Mouse (Mus musculus): ENCODE measurements around the gene Lcn9. TPM values are rescaled to one million over a fixed set of nuclear protein-coding genes. Genes with fewer than 3 reads are reported as not detected.

The Lcn9 gene
- polyA plus RNA-seq, 2 experiments: not detected

DNA sequence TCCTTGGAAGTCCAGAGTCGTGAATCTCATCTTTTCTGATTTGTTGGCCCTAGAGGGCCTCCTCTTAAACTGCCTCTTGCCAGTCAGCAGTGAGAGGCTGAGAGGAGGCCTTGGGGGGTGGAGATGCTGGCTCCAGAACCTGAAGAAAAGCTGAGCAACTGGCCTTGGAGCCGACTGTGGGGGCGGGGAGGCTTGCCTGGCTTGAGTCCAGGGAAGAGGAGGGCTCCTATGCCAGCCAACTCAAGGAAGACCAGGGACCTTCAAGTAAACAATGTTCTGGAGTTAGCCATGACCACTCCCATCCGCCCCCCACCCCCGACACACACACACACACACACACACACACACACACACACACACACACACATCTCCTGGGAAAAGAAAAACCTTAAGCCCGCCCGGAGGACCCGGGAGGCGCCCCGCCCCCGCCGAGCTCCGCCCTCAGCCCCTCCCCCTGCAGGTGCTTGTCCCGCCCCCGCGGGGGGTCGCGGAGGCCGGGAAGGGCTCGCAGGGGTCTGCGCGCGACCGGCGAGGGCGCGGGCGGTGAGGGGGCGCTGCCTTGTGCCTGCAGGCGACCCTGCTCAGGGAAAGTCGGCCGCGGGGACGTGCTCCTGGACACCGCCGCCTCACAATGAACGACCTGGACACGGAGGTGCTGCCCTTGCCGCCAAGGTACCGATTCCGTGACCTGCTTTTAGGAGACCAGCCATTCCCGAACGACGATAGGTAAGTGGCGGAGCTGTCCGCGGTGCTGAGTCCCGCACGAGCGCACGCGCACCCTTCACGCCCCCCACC lies 40.6 kb downstream of the Lcn9 start, which contains the start of gene Kcnt1:
Gene Kcnt1 (plus strand): TSS at position 398 of the 795 bp plus-strand sequence.
- TF ChIP-seq EP300 (IDR thresholded peaks at IDR 0.05; ENCODE audit: low read depth): no peak
- no peak for TF ChIP-seq CTCF (IDR thresholded peaks at IDR 0.05; ENCODE audit: low read depth)
- ATAC-seq (ENCODE audit: insufficient read depth) (no peak), DNase-seq (ENCODE audit: low read depth in 3 of 3, low spot score in 3 of 3) (no peak)
- Histone ChIP-seq H3K36me3 (replicated peaks; ENCODE audit: control insufficient read depth, insufficient read depth, low read depth) (no peaks in the 10 kb centered on the region), H3K9ac (replicated peaks) (no peak within 1 kb of the TSS), H3K9me3 (ENCODE audit: control insufficient read depth, low read length) (no peaks in the 10 kb centered on the region), H3K4me2 (ENCODE audit: low read depth) (peak within 1 kb of the TSS; percentile 50), H3K4me1 (replicated peaks; ENCODE audit: control insufficient read depth in 2 of 2, insufficient read depth in 2 of 2, low read length in 1 of 2) (no peaks in the 10 kb centered on the region), H3K27ac (no peak within 1 kb of the TSS), H3K4me3 (ENCODE audit: insufficient read depth in 1 of 2, low read depth in 2 of 2, low read length in 2 of 2) (peak within 1 kb of the TSS in 1 of 2 experiments; percentile 17; a peak in 2 of 4 replicates), H3K27me3 (ENCODE audit: control insufficient read depth, insufficient read depth, low read length) (peaks cover 22% of the 10 kb centered on the region)
- WGBS (ENCODE audit: insufficient replicate concordance): 1% methylated on average over 52 of the region's 53 CpGs

DNA sequence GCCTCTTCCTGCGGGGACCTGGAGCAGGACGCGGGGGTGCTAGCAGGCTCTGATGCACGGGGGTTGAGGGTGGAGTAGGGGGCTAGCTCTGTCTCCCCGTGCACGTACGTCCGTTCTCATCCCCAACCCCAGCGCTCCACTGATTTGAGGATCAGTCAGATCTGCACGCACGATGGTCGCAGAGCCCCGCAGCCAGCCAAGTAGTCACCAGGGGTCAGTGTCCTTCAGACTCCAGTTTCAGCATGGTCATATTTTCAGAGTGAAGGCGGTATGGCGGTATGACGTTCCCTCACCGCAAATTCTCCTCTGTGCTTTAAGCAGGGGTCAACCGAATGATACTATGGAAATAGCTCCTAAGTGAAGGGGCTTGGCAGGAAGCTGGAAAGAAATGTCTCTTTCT lies 41.3 kb downstream of the Lcn9 start:
- WGBS (ENCODE audit: insufficient replicate concordance): 3% methylated on average over 18 of the region's 18 CpGs
- Histone ChIP-seq H3K27me3 (ENCODE audit: control insufficient read depth, insufficient read depth, low read length) (peaks cover 22% of the 10 kb centered on the region), H3K4me2 (ENCODE audit: low read depth) (no peak overlapping the region), H3K27ac (no peak overlapping the region), H3K4me3 (ENCODE audit: insufficient read depth in 1 of 2, low read depth in 2 of 2, low read length in 2 of 2) (no peak overlapping the region), H3K36me3 (replicated peaks; ENCODE audit: control insufficient read depth, insufficient read depth, low read depth) (no peaks in the 10 kb centered on the region), H3K9ac (replicated peaks) (no peak overlapping the region), H3K9me3 (ENCODE audit: control insufficient read depth, low read length) (no peaks in the 10 kb centered on the region), H3K4me1 (replicated peaks; ENCODE audit: control insufficient read depth in 2 of 2, insufficient read depth in 2 of 2, low read length in 1 of 2) (no peaks in the 10 kb centered on the region)
- no peak for TF ChIP-seq EP300 (IDR thresholded peaks at IDR 0.05; ENCODE audit: low read depth)
- TF ChIP-seq CTCF (IDR thresholded peaks at IDR 0.05; ENCODE audit: low read depth): no peak
- ATAC-seq (ENCODE audit: insufficient read depth): no peak
- no peak for DNase-seq (ENCODE audit: low read depth in 3 of 3, low spot score in 3 of 3)

- H3K27ac ChIP-seq: no peak overlapping the region
- H3K4me3 ChIP-seq (ENCODE audit: insufficient read depth in 1 of 2, low read depth in 2 of 2, low read length in 2 of 2): no peak overlapping the region
- DNase-seq (ENCODE audit: low read depth in 3 of 3, low spot score in 3 of 3) (no peak), ATAC-seq (ENCODE audit: insufficient read depth) (no peak)
- no peaks in the 10 kb centered on the region for H3K9me3 ChIP-seq (ENCODE audit: control insufficient read depth, low read length)
- peaks cover 22% of the 10 kb centered on the region for H3K27me3 ChIP-seq (ENCODE audit: control insufficient read depth, insufficient read depth, low read length)
- H3K4me2 ChIP-seq (ENCODE audit: low read depth): no peak overlapping the region
- TF ChIP-seq EP300 (IDR thresholded peaks at IDR 0.05; ENCODE audit: low read depth) (no peak), CTCF (IDR thresholded peaks at IDR 0.05; ENCODE audit: low read depth) (no peak)
- WGBS (ENCODE audit: insufficient replicate concordance): 14% methylated on average over 4 of the region's 4 CpGs
- no peak overlapping the region for H3K9ac ChIP-seq (replicated peaks)
- no peaks in the 10 kb centered on the region for H3K36me3 ChIP-seq (replicated peaks; ENCODE audit: control insufficient read depth, insufficient read depth, low read depth)
- no peaks in the 10 kb centered on the region for H3K4me1 ChIP-seq (replicated peaks; ENCODE audit: control insufficient read depth in 2 of 2, insufficient read depth in 2 of 2, low read length in 1 of 2)
These were observed 42.5 kb downstream of the Lcn9 start for GRCm38 (mm10) chr2:25865412-25865811.

DNA sequence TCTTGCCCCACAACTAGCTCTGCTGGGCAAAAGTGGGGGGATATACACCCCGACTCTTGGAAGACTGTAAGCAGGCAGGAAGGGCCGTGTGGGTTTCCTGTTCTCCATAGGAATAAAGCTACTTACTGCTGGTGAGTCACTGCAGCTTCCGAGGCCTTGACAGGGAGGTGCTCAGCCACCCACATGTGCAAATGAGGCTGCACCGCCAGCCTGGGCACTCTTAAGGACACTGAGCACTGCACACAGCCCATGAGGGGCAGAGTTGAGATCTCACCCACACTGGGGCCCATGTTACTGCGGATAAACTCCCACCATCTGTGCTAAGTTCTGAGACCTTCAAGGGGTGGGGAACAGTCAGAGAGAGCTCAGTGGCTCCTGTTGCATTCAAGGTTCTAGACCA lies 43.7 kb downstream of the Lcn9 start:
- DNase-seq (ENCODE audit: low read depth in 3 of 3, low spot score in 3 of 3): no peak
- no peak overlapping the region for H3K4me3 ChIP-seq (ENCODE audit: insufficient read depth in 1 of 2, low read depth in 2 of 2, low read length in 2 of 2)
- H3K4me2 ChIP-seq (ENCODE audit: low read depth): no peak overlapping the region
- WGBS (ENCODE audit: insufficient replicate concordance): 22% methylated on average over 5 of the region's 5 CpGs
- no peak for ATAC-seq (ENCODE audit: insufficient read depth)
- H3K9me3 ChIP-seq (ENCODE audit: control insufficient read depth, low read length): no peaks in the 10 kb centered on the region
- peaks cover 22% of the 10 kb centered on the region for H3K27me3 ChIP-seq (ENCODE audit: control insufficient read depth, insufficient read depth, low read length)
- TF ChIP-seq CTCF (IDR thresholded peaks at IDR 0.05; ENCODE audit: low read depth): no peak
- TF ChIP-seq EP300 (IDR thresholded peaks at IDR 0.05; ENCODE audit: low read depth): no peak
- H3K36me3 ChIP-seq (replicated peaks; ENCODE audit: control insufficient read depth, insufficient read depth, low read depth): no peaks in the 10 kb centered on the region
- H3K4me1 ChIP-seq (replicated peaks; ENCODE audit: control insufficient read depth in 2 of 2, insufficient read depth in 2 of 2, low read length in 1 of 2): no peaks in the 10 kb centered on the region
- H3K27ac ChIP-seq: no peak overlapping the region
- H3K9ac ChIP-seq (replicated peaks): no peak overlapping the region

Other genes with a start within 250 kb of the Lcn9 start
- 1.6 and 9.7 TPM in 2 replicates for gene Mamdc4, start 248.3 kb upstream of the Lcn9 start, polyA plus RNA-seq (2012; rRNA removed)
- 0.18 and 0.25 TPM in 2 replicates for gene Mamdc4, start 248.3 kb upstream of the Lcn9 start, polyA plus RNA-seq (2014; fragmentation: Nextera tagmentation; extraction: Ambion mirVana)
- 29.5 and 31.4 TPM in 2 replicates for gene Phpt1, start 247.9 kb upstream of the Lcn9 start, polyA plus RNA-seq (2012; rRNA removed)
- 44.9 and 46.5 TPM in 2 replicates for gene Phpt1, start 247.9 kb upstream of the Lcn9 start, polyA plus RNA-seq (2014; fragmentation: Nextera tagmentation; extraction: Ambion mirVana)
- gene Ajm1, start 241.4 kb upstream of the Lcn9 start, polyA plus RNA-seq (2012; rRNA removed): 0.07 and 0.11 TPM in 2 replicates
- not detected in 2 replicates for gene Ajm1, start 241.4 kb upstream of the Lcn9 start, polyA plus RNA-seq (2014; fragmentation: Nextera tagmentation; extraction: Ambion mirVana)
- gene Rabl6, start 214.6 kb upstream of the Lcn9 start, polyA plus RNA-seq (2012; rRNA removed): 19.0 and 21.5 TPM in 2 replicates
- 18.6 and 19.7 TPM in 2 replicates for gene Rabl6, start 214.6 kb upstream of the Lcn9 start, polyA plus RNA-seq (2014; fragmentation: Nextera tagmentation; extraction: Ambion mirVana)
- not detected in 2 replicates for gene Ccdc183, start 205.5 kb upstream of the Lcn9 start, polyA plus RNA-seq (2012; rRNA removed)
- gene Ccdc183, start 205.5 kb upstream of the Lcn9 start, polyA plus RNA-seq (2014; fragmentation: Nextera tagmentation; extraction: Ambion mirVana): 0.08 TPM in 1 of 2 replicates, not detected in the other
- 5.9 and 9.8 TPM in 2 replicates for gene Tmem141, start 201.1 kb upstream of the Lcn9 start, polyA plus RNA-seq (2012; rRNA removed)
- 9.3 and 9.4 TPM in 2 replicates for gene Tmem141, start 201.1 kb upstream of the Lcn9 start, polyA plus RNA-seq (2014; fragmentation: Nextera tagmentation; extraction: Ambion mirVana)
- 23.4 and 27.6 TPM in 2 replicates for gene Fcna, start 195.1 kb upstream of the Lcn9 start, polyA plus RNA-seq (2012; rRNA removed)
- 41.5 and 47.1 TPM in 2 replicates for gene Fcna, start 195.1 kb upstream of the Lcn9 start, polyA plus RNA-seq (2014; fragmentation: Nextera tagmentation; extraction: Ambion mirVana)
- not detected in 2 replicates for gene Lcn8, start 170.0 kb upstream of the Lcn9 start, polyA plus RNA-seq (2012; rRNA removed)
- gene Lcn8, start 170.0 kb upstream of the Lcn9 start, polyA plus RNA-seq (2014; fragmentation: Nextera tagmentation; extraction: Ambion mirVana): not detected in 2 replicates
- gene Lcn5, start 165.2 kb upstream of the Lcn9 start, polyA plus RNA-seq (2012; rRNA removed): not detected in 2 replicates
- gene Lcn5, start 165.2 kb upstream of the Lcn9 start, polyA plus RNA-seq (2014; fragmentation: Nextera tagmentation; extraction: Ambion mirVana): not detected in 2 replicates
- not detected in 2 replicates for gene Lcn6, start 146.4 kb upstream of the Lcn9 start, polyA plus RNA-seq (2012; rRNA removed)
- gene Lcn6, start 146.4 kb upstream of the Lcn9 start, polyA plus RNA-seq (2014; fragmentation: Nextera tagmentation; extraction: Ambion mirVana): not detected in 2 replicates
- not detected in 2 replicates for gene Lcn10, start 140.4 kb upstream of the Lcn9 start, polyA plus RNA-seq (2012; rRNA removed)
- gene Lcn10, start 140.4 kb upstream of the Lcn9 start, polyA plus RNA-seq (2014; fragmentation: Nextera tagmentation; extraction: Ambion mirVana): not detected in 2 replicates
- not detected in 2 replicates for gene Obp2a, start 123.1 kb upstream of the Lcn9 start, polyA plus RNA-seq (2012; rRNA removed)
- gene Obp2a, start 123.1 kb upstream of the Lcn9 start, polyA plus RNA-seq (2014; fragmentation: Nextera tagmentation; extraction: Ambion mirVana): not detected in 2 replicates
- gene Bmyc, start 116.4 kb upstream of the Lcn9 start, polyA plus RNA-seq (2012; rRNA removed): 3.9 and 5.9 TPM in 2 replicates
- gene Bmyc, start 116.4 kb upstream of the Lcn9 start, polyA plus RNA-seq (2014; fragmentation: Nextera tagmentation; extraction: Ambion mirVana): 7.3 and 7.4 TPM in 2 replicates
- gene Obp2b, start 86.1 kb upstream of the Lcn9 start, polyA plus RNA-seq (2012; rRNA removed): not detected in 2 replicates
- gene Obp2b, start 86.1 kb upstream of the Lcn9 start, polyA plus RNA-seq (2014; fragmentation: Nextera tagmentation; extraction: Ambion mirVana): not detected in 2 replicates
- not detected in 2 replicates for gene Lcn3, start 57.6 kb upstream of the Lcn9 start, polyA plus RNA-seq (2012; rRNA removed)
- gene Lcn3, start 57.6 kb upstream of the Lcn9 start, polyA plus RNA-seq (2014; fragmentation: Nextera tagmentation; extraction: Ambion mirVana): not detected in 2 replicates
- not detected in 2 replicates for gene Lcn11, start 46.1 kb upstream of the Lcn9 start, polyA plus RNA-seq (2012; rRNA removed)
- gene Lcn11, start 46.1 kb upstream of the Lcn9 start, polyA plus RNA-seq (2014; fragmentation: Nextera tagmentation; extraction: Ambion mirVana): not detected in 2 replicates
- not detected in 2 replicates for gene Gm13539, start 40.9 kb upstream of the Lcn9 start, polyA plus RNA-seq (2012; rRNA removed)
- gene Gm13539, start 40.9 kb upstream of the Lcn9 start, polyA plus RNA-seq (2014; fragmentation: Nextera tagmentation; extraction: Ambion mirVana): not detected in 2 replicates
- not detected in 2 replicates for gene Glt6d1, start 7.3 kb upstream of the Lcn9 start, polyA plus RNA-seq (2012; rRNA removed)
- not detected in 2 replicates for gene Glt6d1, start 7.3 kb upstream of the Lcn9 start, polyA plus RNA-seq (2014; fragmentation: Nextera tagmentation; extraction: Ambion mirVana)
- gene Sohlh1, start 24.1 kb downstream of the Lcn9 start, polyA plus RNA-seq (2012; rRNA removed): not detected in 2 replicates
- not detected in 2 replicates for gene Sohlh1, start 24.1 kb downstream of the Lcn9 start, polyA plus RNA-seq (2014; fragmentation: Nextera tagmentation; extraction: Ambion mirVana)
- gene Kcnt1, start 40.6 kb downstream of the Lcn9 start, polyA plus RNA-seq (2012; rRNA removed): 0.08 and 0.09 TPM in 2 replicates
- not detected in 2 replicates for gene Kcnt1, start 40.6 kb downstream of the Lcn9 start, polyA plus RNA-seq (2014; fragmentation: Nextera tagmentation; extraction: Ambion mirVana)
- gene Camsap1, start 160.1 kb downstream of the Lcn9 start, polyA plus RNA-seq (2012; rRNA removed): 2.3 and 2.8 TPM in 2 replicates
- 4.7 and 6.6 TPM in 2 replicates for gene Camsap1, start 160.1 kb downstream of the Lcn9 start, polyA plus RNA-seq (2014; fragmentation: Nextera tagmentation; extraction: Ambion mirVana)
- 259 and 320 TPM in 2 replicates for gene Ubac1, start 198.6 kb downstream of the Lcn9 start, polyA plus RNA-seq (2012; rRNA removed)
- 504 and 526 TPM in 2 replicates for gene Ubac1, start 198.6 kb downstream of the Lcn9 start, polyA plus RNA-seq (2014; fragmentation: Nextera tagmentation; extraction: Ambion mirVana)